Mouse (Mus musculus) brain, embryonic 14.5 days (tissue): ENCODE measurements around the gene Zdhhc17.

Source experiments
- CTCF ChIP-seq: fragments of 200-500 bp; IDR thresholded peaks from 2 replicates; pipeline ENCODE4 v1.5.1; 2012; ENCODE audit warnings: inconsistent platforms, mild to moderate bottlenecking, moderate library complexity, borderline replicate concordance; ENCODE audit not compliant: insufficient read depth, insufficient read length; ENCODE audit errors: extremely low read depth
- POLR2A ChIP-seq: fragments of 200-500 bp; IDR thresholded peaks from 2 replicates; pipeline ENCODE4 v1.6.1; 2012; ENCODE audit warnings: mild to moderate bottlenecking, inconsistent platforms, borderline replicate concordance; ENCODE audit not compliant: poor library complexity, insufficient read depth, insufficient read length, severe bottlenecking; ENCODE audit errors: extremely low read depth

GRCm38 (mm10) chr10:110922612-110923011 is 87.3 kb downstream of the Zdhhc17 start:
- no peak for TF ChIP-seq CTCF
- no peak for TF ChIP-seq POLR2A
